Mouse (Mus musculus): ENCODE measurements around the gene Slc35a3.
"Not testable (repeated sequence)": the region's sequence is repeated elsewhere in the genome, so short reads cannot be mapped to it uniquely, and the experiment has no call there.

Slc35a3 gene

DNA sequence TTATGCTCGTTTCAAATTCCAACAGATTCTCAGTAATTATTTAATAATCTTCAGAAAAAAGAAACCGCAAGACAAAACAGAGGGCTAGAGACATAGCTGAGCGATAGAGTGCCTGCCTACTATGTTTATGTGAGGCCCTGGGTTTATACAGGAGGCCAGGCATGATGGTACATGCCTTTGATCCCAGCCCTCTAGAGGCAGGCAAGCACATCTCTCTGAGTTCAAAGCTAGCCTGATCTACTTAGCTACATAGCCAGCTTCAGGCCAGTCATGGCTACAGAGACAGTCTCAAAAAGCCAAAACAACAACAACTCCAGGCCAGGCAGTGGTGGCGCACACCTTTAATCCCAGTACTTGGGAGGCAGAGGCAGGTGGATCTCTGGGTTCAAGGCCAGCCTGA, 11.0 kb downstream of the Slc35a3 start:
- DNase-seq (ENCODE audit: low spot score in 2 of 2): no peak

- no peak for DNase-seq (ENCODE audit: low spot score in 2 of 2)
These were observed 13.8 kb downstream of the Slc35a3 start for GRCm38 (mm10) chr3:116698786-116699185.

- no peak for DNase-seq (ENCODE audit: low spot score in 2 of 2)
These were observed 17.0 kb downstream of the Slc35a3 start for GRCm38 (mm10) chr3:116695666-116695985.

DNA sequence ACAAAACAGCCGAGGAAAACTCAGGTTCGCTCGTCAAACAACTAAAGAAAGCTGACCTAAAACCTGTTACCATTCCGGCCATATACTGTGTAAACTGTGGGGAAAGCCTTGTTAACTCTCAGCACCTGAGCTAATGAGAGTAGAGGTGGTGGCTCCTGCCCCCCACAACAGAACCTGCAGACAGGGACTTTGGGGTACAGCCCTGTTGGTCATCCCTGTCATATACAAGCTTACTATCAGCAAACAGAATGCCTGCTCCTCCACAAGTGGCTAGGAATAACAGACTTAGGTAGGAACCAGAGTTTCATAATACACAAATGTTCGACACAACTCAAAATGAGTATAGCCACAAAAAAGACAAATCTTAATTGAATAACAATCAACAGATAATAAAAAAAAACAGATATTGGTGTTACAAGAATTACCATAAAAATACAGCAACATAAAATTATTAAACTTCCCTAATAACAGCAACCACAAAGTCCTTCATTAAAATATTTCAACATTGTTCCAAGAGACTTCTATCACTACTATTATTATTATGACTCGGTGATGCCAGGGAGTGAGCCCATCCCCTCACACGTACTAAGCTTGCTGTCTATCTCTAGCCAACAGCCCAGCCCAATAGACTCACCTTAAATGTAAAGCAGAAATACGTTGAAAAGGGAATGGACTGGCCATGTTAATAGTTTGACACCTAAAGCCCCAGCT, 17.5 kb downstream of the Slc35a3 start:
- no peak for DNase-seq (ENCODE audit: low spot score in 2 of 2)

GRCm38 (mm10) chr3:116694312-116694711, 18.3 kb downstream of the Slc35a3 start:
- no peak for DNase-seq (ENCODE audit: low spot score in 2 of 2)

DNA sequence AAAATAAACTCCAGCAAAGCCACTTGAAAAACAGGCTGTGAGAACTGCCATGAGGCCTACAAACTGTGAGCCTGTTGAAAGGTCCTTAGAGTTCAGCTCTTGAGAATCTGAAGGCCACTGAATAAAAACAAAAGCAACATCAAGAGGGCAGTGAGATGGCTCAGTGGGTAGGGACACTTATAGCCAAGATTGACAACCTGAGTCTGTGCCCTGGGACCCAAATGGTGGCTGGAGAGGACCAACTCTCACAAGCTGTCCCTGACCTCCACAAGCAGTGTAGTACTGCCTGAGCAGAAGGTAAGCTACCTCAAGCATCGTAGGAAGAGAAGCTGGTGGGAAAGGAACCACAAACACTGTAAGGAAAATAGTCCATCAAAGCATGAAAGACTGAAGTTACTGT, 31.5 kb downstream of the Slc35a3 start, which contains the start of gene Gm43191:
Gene Gm43191 (minus strand): TSS at position 101 of the 400 bp plus-strand sequence.
- DNase-seq (ENCODE audit: low spot score in 2 of 2): no peak

- DNase-seq (ENCODE audit: low spot score in 2 of 2): not testable (repeated sequence)
These were observed 48.4 kb downstream of the Slc35a3 start for GRCm38 (mm10) chr3:116664281-116664680.

DNA sequence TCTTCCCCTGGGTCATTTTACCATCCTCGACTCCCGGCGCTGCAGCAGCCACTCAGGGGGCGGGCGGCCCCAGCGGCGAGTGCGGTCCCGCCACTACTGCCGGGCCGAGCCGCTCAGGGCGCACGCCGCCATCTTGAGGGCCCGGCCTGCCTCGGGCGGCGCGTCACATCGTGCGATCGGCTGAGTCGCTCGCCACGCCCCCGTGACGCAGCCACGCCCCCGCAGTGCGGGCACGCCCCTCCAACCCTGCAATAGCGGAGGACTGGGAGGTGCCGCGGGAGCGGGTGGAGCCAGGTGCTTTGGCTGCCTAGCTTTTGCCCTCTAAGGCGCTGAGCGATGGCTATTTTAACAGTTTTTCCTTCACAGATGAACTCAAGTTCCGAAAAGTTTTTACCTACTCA, 50.2 kb downstream of the Slc35a3 start, which contains the start of gene Mfsd14a:
Gene Mfsd14a (minus strand): TSS at position 215 of the 401 bp plus-strand sequence.
- peak; percentile 98 to 99 for DNase-seq (ENCODE audit: low spot score in 2 of 2)

GRCm38 (mm10) chr3:116661870-116662414, 50.7 kb downstream of the Slc35a3 start:
- DNase-seq (ENCODE audit: low spot score in 2 of 2): no peak

DNA sequence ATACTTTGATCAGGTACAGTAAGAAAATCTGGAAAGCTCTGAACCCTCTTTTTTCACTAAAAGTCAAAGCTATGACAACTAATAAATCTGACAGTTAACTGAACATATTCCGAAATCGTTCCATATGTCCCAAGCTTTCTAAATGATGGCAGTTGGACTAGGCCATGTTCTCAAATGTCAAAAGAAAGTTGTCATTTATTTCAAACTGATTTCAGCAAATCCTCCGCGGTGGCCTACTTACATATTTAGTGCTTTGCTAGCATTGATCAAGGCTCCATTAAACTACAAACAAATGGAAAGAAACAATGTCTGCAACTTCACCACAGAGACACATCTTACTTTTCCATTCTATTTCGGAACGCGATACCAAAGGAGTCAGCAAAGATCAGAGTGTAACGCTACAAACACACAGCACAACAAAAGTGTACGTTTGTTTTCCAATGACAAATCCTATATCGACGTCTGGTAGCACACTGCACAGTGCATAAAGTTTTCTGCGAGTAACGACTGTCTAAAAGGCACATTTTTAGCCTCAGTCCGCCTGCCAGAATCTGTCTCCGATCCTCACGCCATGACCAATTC, 51.3 kb downstream of the Slc35a3 start:
- DNase-seq (ENCODE audit: low spot score in 2 of 2): no peak

DNA sequence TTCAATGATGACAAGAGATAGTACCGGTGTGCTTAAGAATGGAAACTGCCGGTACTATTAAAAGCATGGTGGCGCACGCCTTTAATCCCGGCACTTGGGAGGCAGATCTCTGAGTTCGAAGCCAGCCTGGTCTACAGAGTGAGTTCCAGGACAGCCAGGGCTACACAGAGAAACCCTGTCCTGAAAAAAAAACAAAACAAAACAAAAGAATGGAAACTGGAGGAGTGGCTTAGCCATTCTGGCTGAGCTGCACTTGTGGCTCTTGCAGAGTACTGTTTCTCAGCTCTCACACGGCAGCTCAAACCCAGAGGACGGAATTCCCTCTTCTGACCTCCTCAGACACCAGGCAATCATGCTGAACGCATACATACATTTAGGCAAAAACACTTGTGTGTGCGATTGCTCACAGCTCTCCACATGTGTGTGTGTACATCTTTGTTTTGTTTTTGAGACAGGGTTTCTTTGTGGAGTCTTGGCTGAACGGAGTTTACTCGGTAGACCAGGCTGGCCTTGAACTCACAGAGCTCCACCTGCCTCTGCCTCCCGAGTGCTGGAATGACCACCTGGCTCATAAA, 52.7 kb downstream of the Slc35a3 start:
- no peak for DNase-seq (ENCODE audit: low spot score in 2 of 2)

- no peak for DNase-seq (ENCODE audit: low spot score in 2 of 2)
These were observed 53.6 kb downstream of the Slc35a3 start for GRCm38 (mm10) chr3:116658928-116659565.

DNA sequence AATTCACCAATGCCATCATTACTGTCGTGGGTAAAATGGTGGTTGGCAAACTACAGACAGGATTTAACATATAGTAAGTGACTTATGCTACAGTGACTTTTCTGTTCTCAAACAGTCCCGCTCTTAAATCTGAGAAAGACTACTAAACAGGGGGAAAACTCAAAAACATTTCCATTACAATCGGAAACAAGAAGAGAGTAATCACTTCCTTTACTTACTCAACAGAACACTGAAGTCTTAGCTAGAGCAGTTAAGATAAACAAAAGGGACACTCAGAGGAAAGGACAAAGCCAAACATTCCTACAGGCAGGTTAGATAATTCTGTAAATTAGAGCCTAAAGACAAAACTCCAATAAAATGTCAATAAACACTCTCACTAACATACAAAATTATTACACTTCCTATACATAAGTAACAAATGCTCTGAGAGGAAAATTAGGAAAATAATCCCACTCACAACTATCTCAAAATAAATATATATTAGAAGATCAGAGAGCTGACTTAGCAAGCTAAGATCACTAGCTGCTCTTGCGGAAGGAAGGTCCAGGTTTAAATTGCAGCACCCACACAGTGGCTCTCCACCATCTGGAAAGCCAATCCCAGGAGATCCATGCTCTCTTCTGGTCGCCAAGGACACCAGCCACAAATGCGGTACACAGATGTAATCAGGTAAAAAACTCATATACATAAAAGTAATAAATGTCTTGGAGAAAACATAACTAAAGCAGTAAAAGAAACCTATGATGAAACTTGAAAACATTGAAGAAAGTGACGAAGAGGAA, 56.3 kb downstream of the Slc35a3 start:
- DNase-seq (ENCODE audit: low spot score in 2 of 2): no peak

DNA sequence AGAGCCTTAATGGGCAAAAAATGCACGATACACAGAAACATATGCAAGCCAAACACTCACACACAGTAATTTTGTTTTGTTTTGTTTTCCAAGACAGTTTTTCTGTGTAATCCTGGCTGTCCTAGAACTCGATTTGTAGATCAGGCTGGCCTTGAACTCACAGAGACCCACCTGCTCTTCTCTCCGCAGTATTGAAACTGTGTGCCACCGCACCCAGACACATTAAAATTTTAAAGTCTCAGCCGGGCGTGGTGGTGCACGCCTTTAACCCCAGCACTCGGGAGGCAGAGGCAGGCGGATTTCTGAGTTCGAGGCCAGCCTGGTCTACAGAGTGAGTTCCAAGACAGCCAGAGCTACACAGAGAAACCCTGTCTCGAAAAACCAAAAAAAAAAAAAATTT, 58.6 kb downstream of the Slc35a3 start:
- not testable (repeated sequence) for DNase-seq (ENCODE audit: low spot score in 2 of 2)

GRCm38 (mm10) chr3:116653278-116653945, 59.2 kb downstream of the Slc35a3 start:
- DNase-seq (ENCODE audit: low spot score in 2 of 2): no peak

GRCm38 (mm10) chr3:116652033-116652446, 60.6 kb downstream of the Slc35a3 start:
- DNase-seq (ENCODE audit: low spot score in 2 of 2): no peak

GRCm38 (mm10) chr3:116650698-116651097, 61.9 kb downstream of the Slc35a3 start:
- no peak for DNase-seq (ENCODE audit: low spot score in 2 of 2)

GRCm38 (mm10) chr3:116648805-116649204, 63.8 kb downstream of the Slc35a3 start:
- DNase-seq (ENCODE audit: low spot score in 2 of 2): no peak

- DNase-seq (ENCODE audit: low spot score in 2 of 2): no peak
These were observed 66.2 kb downstream of the Slc35a3 start for GRCm38 (mm10) chr3:116646387-116646786.

DNA sequence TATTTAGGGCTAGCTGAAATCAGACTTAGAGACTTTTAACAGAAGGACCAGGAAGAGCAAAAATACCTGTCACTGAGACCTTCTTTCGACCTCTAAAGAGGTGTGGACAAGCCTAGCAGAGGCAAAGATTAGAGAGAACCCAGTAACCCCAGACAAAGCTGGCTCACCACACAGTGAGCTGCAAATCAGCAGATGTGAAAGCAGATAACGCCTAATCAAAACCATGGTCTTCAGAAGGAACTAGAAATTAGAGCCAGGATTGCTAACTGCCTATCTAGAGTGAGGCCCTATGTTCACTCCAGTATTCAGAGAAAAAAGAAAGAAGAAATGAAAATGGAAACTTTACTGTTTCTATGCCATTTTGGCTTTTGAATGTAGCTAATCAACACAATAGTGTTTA, 70.3 kb downstream of the Slc35a3 start:
- no peak for DNase-seq (ENCODE audit: low spot score in 2 of 2)

DNA sequence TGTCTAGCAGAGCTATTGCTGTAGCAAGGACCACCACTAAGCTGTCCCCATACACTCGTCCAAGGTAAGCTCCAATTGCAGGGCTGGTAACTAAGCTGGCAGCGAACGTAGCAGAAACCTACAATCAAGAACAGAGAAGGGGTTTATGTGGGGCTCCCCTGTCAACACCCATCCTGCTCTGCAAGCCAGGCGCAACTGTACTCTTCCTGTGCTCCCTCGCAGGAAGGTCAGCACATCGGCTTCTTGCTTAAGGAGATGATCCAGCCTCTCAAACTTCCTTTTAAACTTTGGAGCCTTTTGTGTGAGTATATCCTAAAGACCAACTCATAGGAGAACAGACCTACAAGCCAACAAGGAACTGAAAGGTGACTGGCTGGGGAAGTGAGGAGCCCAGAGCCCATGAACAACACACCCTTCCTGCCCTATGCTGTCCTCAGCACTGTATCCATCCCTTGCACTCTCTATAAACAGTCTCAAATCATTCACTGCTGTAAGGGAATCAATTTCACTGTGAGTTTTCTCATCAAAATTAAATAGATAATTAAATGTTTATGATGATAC, 70.7 kb downstream of the Slc35a3 start:
- no peak for DNase-seq (ENCODE audit: low spot score in 2 of 2)

Measured in urinary bladder, adult 18-20 months (tissue).